In the genomic region with DNA sequence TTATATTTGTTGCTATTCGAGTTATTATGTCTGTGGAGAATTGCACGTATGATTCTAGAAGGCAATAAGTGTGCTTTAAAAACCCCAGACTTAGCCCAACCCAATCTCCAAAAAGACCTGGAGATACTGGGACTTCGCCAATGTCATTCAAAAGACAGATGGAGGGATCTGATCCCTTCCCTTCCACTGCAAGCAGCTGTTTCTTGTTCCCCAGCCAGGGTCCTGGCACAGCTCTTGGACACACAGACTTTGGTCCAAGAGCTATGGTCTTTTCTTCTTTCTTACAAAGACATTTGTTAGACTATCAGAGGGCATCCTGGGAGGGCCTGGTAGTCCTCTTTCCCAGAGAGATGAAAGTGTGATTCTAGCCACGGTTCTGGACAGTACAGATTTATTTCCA, we compare ENCODE assay signal across 21 mouse cellular contexts.
"Had no signal": no experiment of that assay in that cellular context is flagged by ENCODE, and none has a peak within 500 bp of the region (broad histone marks: within the 10 kb centered on the region; RNA-seq: fewer than 3 reads in every experiment).

No protein-coding gene starts in this region.

- H3K9ac ChIP-seq: limb, embryonic 12.5 days; limb, embryonic 15.5 days; liver, embryonic 15.5 days; midbrain, embryonic 12.5 days; neural tube, embryonic 12.5 days had no signal

- H3K4me2 ChIP-seq: limb, embryonic 12.5 days; limb, embryonic 15.5 days; liver, embryonic 11.5 days; liver, embryonic 15.5 days; midbrain, embryonic 15.5 days had no signal

- H3K27ac ChIP-seq: kidney, postnatal 0 days; layer of hippocampus, adult 2 months; left cerebral cortex, adult 2 months; limb, embryonic 12.5 days; limb, embryonic 15.5 days; liver, embryonic 15.5 days; midbrain, embryonic 12.5 days; midbrain, embryonic 15.5 days; neural tube, embryonic 12.5 days; stomach, postnatal 0 days had no signal

- H3K36me3 ChIP-seq: limb, embryonic 12.5 days; limb, embryonic 15.5 days; liver, embryonic 15.5 days; midbrain, embryonic 12.5 days; midbrain, embryonic 15.5 days; neural tube, embryonic 12.5 days had no signal

- DNase-seq: kidney, adult 2 months; kidney, postnatal 25 days; layer of hippocampus, adult 9-11 months; lung, adult 2 months; lung, postnatal 14 days; lung, postnatal 4 days; thymus, adult 2 months; thymus, postnatal 14 days; thymus, postnatal 4 days had no signal

- H3K27me3 ChIP-seq: limb, embryonic 12.5 days; limb, embryonic 15.5 days; midbrain, embryonic 15.5 days; neural tube, embryonic 12.5 days had no signal

- ATAC-seq: midbrain, embryonic 15.5 days had no signal

- H3K9me3 ChIP-seq: limb, embryonic 12.5 days; limb, embryonic 15.5 days; liver, embryonic 15.5 days; midbrain, embryonic 12.5 days; midbrain, embryonic 15.5 days; neural tube, embryonic 12.5 days had no signal

- H3K4me3 ChIP-seq: layer of hippocampus, adult 2 months; left cerebral cortex, adult 2 months; limb, embryonic 12.5 days; limb, embryonic 15.5 days; liver, embryonic 15.5 days; midbrain, embryonic 12.5 days; midbrain, embryonic 15.5 days; myocyte; neural tube, embryonic 12.5 days had no signal
